8 mouse cellular contexts compared by ENCODE assay signal in the genomic region with DNA sequence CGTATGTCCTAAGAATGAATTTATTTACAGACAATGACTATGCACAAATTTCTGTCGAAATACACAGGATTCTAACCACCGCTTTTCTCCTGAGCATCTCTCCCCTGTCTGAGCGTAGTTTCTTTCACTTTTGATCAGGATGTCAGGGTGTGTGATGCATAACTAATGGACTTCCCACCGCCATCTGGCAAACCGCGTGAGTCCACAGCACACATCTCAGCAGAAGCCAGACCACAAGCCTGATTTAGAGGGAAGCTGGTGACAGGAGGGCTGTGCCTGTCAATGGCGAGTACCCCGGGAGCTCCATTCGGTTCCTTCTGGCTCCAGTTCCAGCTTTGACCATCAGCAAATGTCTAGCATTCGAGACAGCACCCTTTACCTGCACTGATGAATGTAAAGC. TPM values are rescaled to one million over a fixed set of nuclear protein-coding genes. Genes with fewer than 3 reads are reported as not detected.
A peak's percentile ranks its signal among the peaks of the same experiment; 100 is the strongest.
DNase-seq lines count a peak whose midpoint lies in the region.

No protein-coding gene starts in this region.

- intact Hi-C loops in heart, postnatal 25 days (cut with DNase I) = no loop called here

- DNase-seq in heart, adult 11 months = peak; percentile 81
- DNase-seq in heart, postnatal 25 days (ENCODE audit: low spot score) = no peak
- DNase-seq in thymus, postnatal 0 days (ENCODE audit: low spot score) = peak; percentile 26
- DNase-seq in thymus, adult 18-20 months = no peak
- peak; percentile 73 for DNase-seq in induced T-regulatory cell, adult 2 months (ENCODE audit: low read depth)
- peak; percentile 19 to 67 for DNase-seq in spleen, postnatal 4 days (ENCODE audit: low spot score in 2 of 2)
- no peak for DNase-seq in c-Kit-positive CD71-positive TER-119-positive erythroid progenitor cells, embryonic 14.5 days (ENCODE audit: low spot score)
- no peak for DNase-seq in lung, postnatal 14 days

RNA-seq across cellular contexts. Expression of gene E2f3, which starts 17.3 kb away (rescaled TPM):
- total RNA-seq in heart, postnatal 25 days (2021) = 1 to 10 TPM; 5.3 to 5.6 TPM
- 7.1 and 7.5 TPM in 2 replicates for polyA plus RNA-seq in thymus, postnatal 0 days (2015; fragmentation: Nextera tagmentation; extraction: Ambion mirVana)

Comparison
In these comparisons a context has a peak if more than half of its experiments do, and no peak if none do; other contexts are left out.
1. DNase-seq: peak in heart, adult 11 months (single experiment), thymus, postnatal 0 days (single experiment), induced T-regulatory cell, adult 2 months (single experiment) and spleen, postnatal 4 days (2 of 2); none in heart, postnatal 25 days (single experiment), thymus, adult 18-20 months (0 of 2), c-Kit-positive CD71-positive TER-119-positive erythroid progenitor cells, embryonic 14.5 days (single experiment) and lung, postnatal 14 days (single experiment).